In genomic region chr16:75586466-75586865, GRCm38 (mm10) we compare ENCODE assay signal across 22 mouse cellular contexts. TPM values are rescaled to one million over a fixed set of nuclear protein-coding genes. Genes with fewer than 3 reads are reported as not detected.
"Had no signal": no experiment of that assay in that cellular context is flagged by ENCODE, and none has a peak within 500 bp of the region (broad histone marks: within the 10 kb centered on the region; RNA-seq: fewer than 3 reads in every experiment).

No protein-coding gene starts in this region.

- H3K4me3 ChIP-seq: intestine, embryonic 15.5 days; limb, embryonic 15.5 days; liver, embryonic 12.5 days; megakaryocyte, embryonic 14.5 days; neural tube, embryonic 12.5 days had no signal

- H3K4me2 ChIP-seq: intestine, embryonic 15.5 days; limb, embryonic 15.5 days; liver, embryonic 12.5 days; lung, embryonic 14.5 days; neural tube, embryonic 12.5 days had no signal

- H3K9ac ChIP-seq: intestine, embryonic 15.5 days; limb, embryonic 15.5 days; liver, embryonic 12.5 days; lung, embryonic 14.5 days; neural tube, embryonic 12.5 days had no signal

- ATAC-seq: intestine, embryonic 15.5 days; liver, embryonic 12.5 days had no signal

- H3K4me1 ChIP-seq: intestine, embryonic 15.5 days; limb, embryonic 15.5 days; liver, embryonic 12.5 days; neural tube, embryonic 12.5 days had no signal

- H3K27me3 ChIP-seq: intestine, embryonic 15.5 days; limb, embryonic 15.5 days; liver, embryonic 12.5 days; megakaryocyte, embryonic 14.5 days; neural tube, embryonic 12.5 days had no signal

- H3K9me3 ChIP-seq: intestine, embryonic 15.5 days; limb, embryonic 15.5 days; liver, embryonic 12.5 days; megakaryocyte, embryonic 14.5 days; neural tube, embryonic 12.5 days had no signal

- H3K36me3 ChIP-seq: intestine, embryonic 15.5 days; limb, embryonic 15.5 days; liver, embryonic 12.5 days; neural tube, embryonic 12.5 days had no signal

- H3K27ac ChIP-seq: intestine, embryonic 15.5 days; limb, embryonic 15.5 days; liver, embryonic 12.5 days; neural tube, embryonic 12.5 days had no signal

- DNase-seq: layer of hippocampus, postnatal 36 days; lung, embryonic 14.5 days; lung, postnatal 10 days; lung, postnatal 4 days; midbrain, embryonic 14.5 days; retina, postnatal 1 day; right cerebral cortex, postnatal 4 days; spleen, adult 18-20 months; thymus, adult 18-20 months; thymus, postnatal 36 days had no signal

RNA-seq across cellular contexts. Expression of gene Lipi, which starts 0.6 kb away (rescaled TPM):
- total RNA-seq: left cerebral cortex, adult 8-10 months; left cerebral cortex, postnatal 25 days; monocyte, adult 5-6 weeks; neutrophil, adult 5-6 weeks had no signal
- polyA plus RNA-seq: intestine, embryonic 15.5 days; large intestine, adult 2 months; limb, embryonic 11.5 days; liver, embryonic 12.5 days; liver, embryonic 16.5 days; lung, embryonic 14.5 days; midbrain, embryonic 14.5 days; neural tube, embryonic 12.5 days had no signal

RNA-seq across cellular contexts. Expression of gene Rbm11, which starts 6.2 kb away (rescaled TPM):
- polyA plus RNA-seq: liver, embryonic 16.5 days had no signal
